Mouse (Mus musculus) hindbrain, postnatal 0 days (tissue): ENCODE measurements at regions not wholly inside any gene's neighbourhood (a gene's known extent, or its start where the extent isn't known, plus 50 kb on each side); places are given as distances from the start of the nearest gene placed in this dataset.

Source experiments
- ATAC-seq: fragments of 200-750 bp; cut with Nextera tagmentation; 2 replicates; pipeline ENCODE4 v1.8.0; 2017; ENCODE audit warnings: mild to moderate bottlenecking, moderate TSS enrichment, moderate library complexity
- DNase-seq: peaks from one replicate; pipeline ENCODE4 v3.0.0-alpha.2; 2015; ENCODE audit warnings: low spot score
- H3K27ac ChIP-seq: fragments of 300-500 bp; sonication (generic); 2 replicates; pipeline ENCODE4 v1.5.1; 2014; ENCODE audit warnings: mild to moderate bottlenecking
- H3K27me3 ChIP-seq: fragments of 300-500 bp; sonication (generic); 2 replicates; pipeline ENCODE4 v1.6.1; 2014; ENCODE audit warnings: low read length, mixed read lengths; ENCODE audit not compliant: insufficient read depth
- H3K36me3 ChIP-seq: fragments of 300-500 bp; sonication (generic); 2 replicates; pipeline ENCODE4 v1.6.1; 2014; ENCODE audit warnings: low read length, mixed read lengths; ENCODE audit not compliant: insufficient read depth
- H3K4me1 ChIP-seq: fragments of 300-500 bp; sonication (generic); 2 replicates; pipeline ENCODE4 v1.6.1; 2014; ENCODE audit warnings: antibody characterized with exemption, low read length, mixed read lengths; ENCODE audit not compliant: insufficient read depth
- H3K4me2 ChIP-seq: fragments of 300-500 bp; sonication (generic); 2 replicates; pipeline ENCODE4 v1.6.1; 2014; ENCODE audit warnings: low read depth, mild to moderate bottlenecking, low read length, moderate library complexity, mixed read lengths
- H3K4me3 ChIP-seq: fragments of 300-500 bp; sonication (generic); 2 replicates; pipeline ENCODE4 v1.5.1; 2014; ENCODE audit warnings: low read length
- H3K9ac ChIP-seq: fragments of 300-500 bp; sonication (generic); replicated peaks from 2 replicates; pipeline ENCODE4 v1.6.1; 2014; ENCODE audit warnings: mild to moderate bottlenecking, low read length, moderate library complexity, mixed read lengths
- H3K9me3 ChIP-seq: fragments of 300-500 bp; sonication (generic); 2 replicates; pipeline ENCODE4 v1.6.1; 2016; ENCODE audit warnings: low read length, mixed read lengths
- CTCF ChIP-seq: IDR thresholded peaks from 2 replicates; pipeline ENCODE4 v1.5.1; 2016; ENCODE audit warnings: antibody characterized with exemption, control low read depth, low read depth
- WGBS: fragments of 180-500 bp; shearing (Covaris S2); extraction: QIAGEN DNeasy Blood & Tissue Kit; methylation state at CpG from one replicate; pipeline ENCODE4 v1.1.7; 2014; 5-methylcytosine and 5-hydroxymethylcytosine counted together

DNA sequence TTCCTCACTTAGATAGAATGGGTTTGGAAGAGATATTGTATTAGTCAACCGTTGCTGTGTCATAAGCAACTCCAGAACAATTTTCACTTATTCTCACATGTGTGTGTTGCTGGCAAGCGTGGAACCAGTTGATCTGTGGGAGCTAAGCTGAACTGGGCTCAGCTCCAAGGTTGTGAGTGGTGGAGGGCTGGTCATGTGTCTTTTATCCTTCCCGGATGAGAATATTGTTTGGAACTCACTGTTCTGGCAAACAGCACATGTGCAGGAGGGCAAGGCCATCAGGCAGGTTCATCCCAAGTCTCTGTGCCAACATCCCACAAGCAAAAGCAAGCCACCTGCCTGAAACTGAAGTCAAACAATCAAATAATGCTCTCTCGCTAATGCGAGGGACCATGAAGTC lies 656.8 kb downstream of the Diaph3 start:
- TF ChIP-seq CTCF: no peak
- Histone ChIP-seq H3K4me1 (0 out of 2 replicates have a peak, but pooled peaks cover under 1% of the 10 kb centered on the region), H3K4me3 (no peak overlapping the region), H3K9me3 (no peaks in the 10 kb centered on the region), H3K9ac (no peak overlapping the region), H3K27ac (no peak overlapping the region), H3K36me3 (no peaks in the 10 kb centered on the region), H3K4me2 (no peak overlapping the region), H3K27me3 (no peaks in the 10 kb centered on the region)
- ATAC-seq: 0 out of 2 replicates have a peak, but pooled peaks have one; percentile 59
- 56% methylated on average over 5 of the region's 5 CpGs for WGBS
- DNase-seq: peak; percentile 59

DNA sequence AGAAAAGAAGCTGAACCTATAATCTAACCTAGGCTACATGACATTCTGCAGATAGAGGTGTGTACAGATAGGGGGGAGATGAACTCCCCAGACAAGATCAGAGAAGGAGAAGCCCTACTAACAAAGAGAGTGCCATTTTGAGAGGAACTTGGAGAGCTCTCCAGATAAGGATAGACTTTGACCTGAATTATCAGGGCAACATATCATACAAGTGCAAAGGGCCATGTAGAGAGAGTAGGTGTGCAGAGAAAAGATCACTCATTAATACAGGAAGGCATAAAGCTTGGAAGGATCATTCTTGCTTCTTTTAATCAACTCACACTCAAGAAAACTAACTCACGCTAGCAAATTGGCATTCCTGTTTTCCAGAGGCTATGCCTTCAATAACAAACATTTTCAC lies 667.4 kb downstream of the Diaph3 start:
- Histone ChIP-seq H3K4me2 (no peak overlapping the region), H3K4me1 (no peaks in the 10 kb centered on the region), H3K27me3 (no peaks in the 10 kb centered on the region), H3K36me3 (no peaks in the 10 kb centered on the region), H3K27ac (no peak overlapping the region), H3K9ac (no peak overlapping the region), H3K9me3 (no peaks in the 10 kb centered on the region), H3K4me3 (no peak overlapping the region)
- DNase-seq (no peak), ATAC-seq (no peak)
- TF ChIP-seq CTCF: no peak
- WGBS: 88% methylated on average over 1 of the region's 1 CpGs

DNA sequence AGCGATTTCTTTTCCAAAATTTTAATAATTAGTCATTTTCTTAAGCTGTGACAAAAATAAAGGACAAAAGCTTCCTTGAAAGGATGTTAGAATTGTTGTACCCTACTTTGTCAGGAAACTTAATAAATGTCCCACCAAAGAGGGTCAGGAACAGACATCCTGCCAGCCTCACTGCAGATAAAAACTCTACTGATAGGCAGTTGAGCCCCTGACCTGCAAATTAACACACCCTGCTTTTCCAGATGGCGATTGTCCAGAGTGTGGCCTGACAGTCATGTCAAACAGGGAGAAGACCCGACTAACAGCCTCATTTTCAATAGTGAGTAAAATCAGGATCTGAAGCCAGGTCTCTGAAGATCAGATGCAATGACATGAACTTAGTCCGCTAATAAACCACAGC lies 670.6 kb downstream of the Diaph3 start:
- Histone ChIP-seq H3K4me2 (no peak overlapping the region), H3K27ac (no peak overlapping the region), H3K9ac (no peak overlapping the region), H3K4me1 (no peaks in the 10 kb centered on the region), H3K36me3 (no peaks in the 10 kb centered on the region), H3K4me3 (no peak overlapping the region), H3K9me3 (no peaks in the 10 kb centered on the region), H3K27me3 (no peaks in the 10 kb centered on the region)
- DNase-seq (no peak), ATAC-seq (no peak)
- 61% methylated on average over 4 of the region's 4 CpGs for WGBS
- no peak for TF ChIP-seq CTCF

GRCm38 (mm10) chr14:86467886-86468463 lies 673.1 kb downstream of the Diaph3 start:
- no peak for DNase-seq
- 63% methylated on average over 8 of the region's 8 CpGs for WGBS

DNA sequence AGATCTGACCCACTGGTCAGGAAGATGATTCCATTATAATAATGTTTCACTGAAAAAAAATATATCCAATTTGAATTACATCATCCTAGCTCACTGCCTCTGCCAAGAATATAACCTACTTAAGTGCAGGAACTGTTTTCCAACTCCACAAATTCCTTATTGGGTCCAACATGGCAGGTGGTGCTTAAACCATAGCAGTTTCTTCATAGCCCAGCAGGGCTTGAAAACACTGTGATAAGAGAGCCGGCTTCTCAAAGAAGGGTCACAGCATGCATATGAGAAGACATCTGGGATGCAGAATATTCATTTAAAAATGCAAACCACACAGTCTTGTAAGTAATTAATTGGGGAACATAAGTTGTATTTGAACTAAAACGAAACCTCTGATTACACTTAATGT lies 677.6 kb downstream of the Diaph3 start:
- Histone ChIP-seq H3K4me1 (no peaks in the 10 kb centered on the region), H3K4me2 (no peak overlapping the region), H3K27me3 (no peaks in the 10 kb centered on the region), H3K27ac (no peak overlapping the region), H3K36me3 (no peaks in the 10 kb centered on the region), H3K9me3 (no peaks in the 10 kb centered on the region), H3K9ac (no peak overlapping the region), H3K4me3 (no peak overlapping the region)
- no peak for TF ChIP-seq CTCF
- DNase-seq: peak; percentile 11
- 58% methylated on average over 2 of the region's 2 CpGs for WGBS
- ATAC-seq: no peak

More at GRCm38 (mm10) chr14:86467886-86468463, 673.1 kb downstream of the Diaph3 start:
- no peak for ATAC-seq
- no peak overlapping the region for H3K27ac ChIP-seq
- no peak for TF ChIP-seq CTCF
- no peaks in the 10 kb centered on the region for H3K9me3 ChIP-seq
- H3K9ac ChIP-seq: no peak overlapping the region
- H3K4me1 ChIP-seq: no peaks in the 10 kb centered on the region
- H3K4me2 ChIP-seq: no peak overlapping the region
- no peaks in the 10 kb centered on the region for H3K36me3 ChIP-seq
- no peak overlapping the region for H3K4me3 ChIP-seq
- H3K27me3 ChIP-seq: no peaks in the 10 kb centered on the region

DNA sequence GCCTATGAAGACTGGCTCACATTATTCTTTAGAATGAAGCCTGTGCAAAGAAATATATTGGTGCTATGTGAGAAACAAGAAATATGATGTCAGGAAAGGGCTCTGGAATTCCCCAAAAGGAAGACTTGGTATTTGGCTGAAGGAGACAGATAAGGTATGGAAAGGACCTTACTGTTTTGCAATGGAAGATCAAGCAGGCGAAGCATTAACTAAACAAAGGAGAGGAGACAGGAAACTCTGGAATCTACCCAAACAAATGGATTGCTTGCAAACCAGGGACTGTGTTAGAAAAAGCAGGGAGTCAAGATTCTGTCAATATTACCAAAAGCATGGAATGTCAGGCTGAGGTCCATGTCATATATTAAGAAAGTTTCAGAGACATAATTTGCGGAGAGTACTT lies 687.9 kb downstream of the Diaph3 start:
- no peaks in the 10 kb centered on the region for H3K4me1 ChIP-seq
- WGBS: 90% methylated on average over 2 of the region's 2 CpGs
- H3K4me3 ChIP-seq: no peak overlapping the region
- DNase-seq (no peak), ATAC-seq (no peak)
- H3K9ac ChIP-seq: no peak overlapping the region
- TF ChIP-seq CTCF: no peak
- no peak overlapping the region for H3K27ac ChIP-seq
- H3K27me3 ChIP-seq: no peaks in the 10 kb centered on the region
- H3K36me3 ChIP-seq: no peaks in the 10 kb centered on the region
- H3K4me2 ChIP-seq: no peak overlapping the region
- no peaks in the 10 kb centered on the region for H3K9me3 ChIP-seq

- 95% methylated on average over 1 of the region's 1 CpGs for WGBS
- ATAC-seq (no peak), DNase-seq (no peak)
Measured at GRCm38 (mm10) chr14:86450616-86451015, 690.4 kb downstream of the Diaph3 start.

More at GRCm38 (mm10) chr14:86450616-86451015, 690.4 kb downstream of the Diaph3 start:
- Histone ChIP-seq H3K27ac (no peak overlapping the region), H3K9me3 (no peaks in the 10 kb centered on the region), H3K4me2 (no peak overlapping the region), H3K27me3 (no peaks in the 10 kb centered on the region), H3K9ac (no peak overlapping the region), H3K4me3 (no peak overlapping the region), H3K36me3 (no peaks in the 10 kb centered on the region), H3K4me1 (no peaks in the 10 kb centered on the region)
- TF ChIP-seq CTCF: no peak
